Mouse (Mus musculus) layer of hippocampus, postnatal 10 days (tissue): ENCODE results near the gene Mtif3. TPM values are rescaled to one million over a fixed set of nuclear protein-coding genes. Genes with fewer than 3 reads are reported as not detected.
"Not testable (repeated sequence)": the region's sequence is repeated elsewhere in the genome, so short reads cannot be mapped to it uniquely, and the experiment has no call there.

Experiments
- DNase-seq, 2 experiments: peaks; one replicate each; pipeline ENCODE4 v3.0.0; 2021; ENCODE audit warnings: low spot score in 2 of 2
- total RNA-seq, 2 experiments: library from RNA; stranded (reverse); gene quantifications; 2 replicates each; pipeline ENCODE4 v1.2.3; 2021

Mtif3 gene
- total RNA-seq, 2 experiments from 2014 or later, result 15.5 to 17.8 TPM

- not testable (repeated sequence) for DNase-seq
These were observed 46.2 kb downstream of the Mtif3 start for GRCm38 (mm10) chr5:146917357-146917756.

DNA sequence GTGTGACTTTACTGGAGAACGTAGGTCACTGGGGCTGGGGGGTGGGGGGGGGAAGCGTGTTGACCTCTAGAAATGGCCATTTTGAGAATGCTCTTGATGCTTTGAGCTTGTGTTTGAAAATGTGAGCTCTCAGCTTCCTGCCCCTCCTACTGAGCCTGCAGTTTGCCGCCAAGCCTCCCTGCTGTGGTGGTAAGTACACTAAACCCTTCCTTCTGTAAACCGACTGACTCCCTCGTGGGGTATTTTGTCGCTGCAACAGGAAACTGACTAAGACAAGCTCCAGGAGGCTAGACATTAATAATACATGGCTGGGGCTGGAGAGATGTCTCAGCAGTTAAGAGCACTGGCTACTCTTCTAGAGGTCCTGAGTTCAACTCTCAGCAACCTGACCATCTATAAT, 46.8 kb downstream of the Mtif3 start:
- DNase-seq, result no peak

DNA sequence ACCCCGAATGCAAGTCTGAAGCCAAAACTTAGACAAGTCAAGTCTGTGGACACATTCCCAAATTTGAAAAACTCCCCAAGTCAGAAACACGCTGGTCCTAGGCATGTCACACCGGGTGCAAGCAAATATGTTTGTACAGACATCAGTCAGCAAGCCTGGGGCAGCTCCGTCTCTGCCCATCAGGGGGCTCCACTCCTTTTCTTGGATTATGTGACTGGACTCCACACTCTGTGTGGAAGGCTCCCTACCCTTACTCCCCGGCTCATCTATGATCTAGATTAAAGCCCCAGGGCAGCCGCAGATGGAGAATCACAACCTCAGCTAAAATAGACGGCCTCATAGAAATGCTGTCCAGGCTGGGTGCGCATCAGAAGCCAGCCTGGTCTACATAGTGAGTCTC, 47.3 kb downstream of the Mtif3 start:
- DNase-seq, result no peak

DNA sequence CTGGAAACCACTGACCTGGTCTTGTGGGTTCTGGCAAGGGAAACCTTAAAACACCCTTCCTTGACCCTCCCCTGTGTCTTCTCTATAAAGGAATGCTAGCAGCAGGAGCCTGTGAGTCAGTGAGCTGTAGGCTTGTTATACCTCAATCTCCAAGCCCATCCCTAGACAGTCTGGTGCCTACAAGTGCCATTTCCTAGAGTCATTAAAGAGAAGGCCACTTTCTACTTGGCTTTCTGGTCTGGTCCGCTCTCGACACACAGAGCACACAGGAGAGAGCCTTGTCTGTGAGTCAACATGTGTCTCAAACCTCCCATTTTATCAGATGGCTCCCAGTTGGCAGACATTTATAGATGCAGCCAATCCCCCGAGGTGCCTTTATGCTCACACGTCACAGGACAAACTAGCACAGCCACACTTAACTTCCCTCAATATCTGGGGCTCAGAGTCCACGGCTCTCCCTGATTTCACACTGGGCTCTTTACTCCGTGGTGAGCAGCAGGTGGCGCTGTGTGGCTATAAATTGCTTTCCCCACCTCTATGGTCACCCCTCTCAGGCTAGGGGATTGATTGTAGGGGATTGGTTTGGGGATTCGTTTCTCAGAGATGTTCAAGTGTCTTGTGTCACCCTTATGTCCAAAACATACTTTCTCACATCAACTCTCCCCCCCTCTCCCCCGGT, 49.4 kb downstream of the Mtif3 start:
- peak; percentile 78 to 85 for DNase-seq

DNA sequence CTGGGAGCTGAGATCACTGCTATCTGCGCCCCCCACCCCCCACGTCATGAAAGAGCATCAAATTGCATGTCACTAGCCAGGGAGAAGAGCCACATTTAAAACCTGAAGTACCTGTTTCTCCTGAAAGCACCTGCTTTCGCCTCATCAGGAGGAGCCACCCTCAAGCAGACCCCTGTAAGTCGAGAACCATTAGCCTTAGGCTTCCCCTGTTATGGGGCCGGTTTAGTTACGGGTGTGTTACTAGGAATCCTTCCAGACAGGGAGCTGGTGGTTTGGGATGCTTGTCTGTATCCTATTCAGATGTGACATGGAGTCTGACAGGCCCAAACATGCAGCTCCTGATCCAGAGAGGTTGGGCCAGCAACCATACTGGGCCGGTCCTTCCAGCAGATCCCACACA, 50.2 kb downstream of the Mtif3 start:
- no peak for DNase-seq

- no peak for DNase-seq
These were observed 51.4 kb downstream of the Mtif3 start for GRCm38 (mm10) chr5:146912206-146912605.

DNA sequence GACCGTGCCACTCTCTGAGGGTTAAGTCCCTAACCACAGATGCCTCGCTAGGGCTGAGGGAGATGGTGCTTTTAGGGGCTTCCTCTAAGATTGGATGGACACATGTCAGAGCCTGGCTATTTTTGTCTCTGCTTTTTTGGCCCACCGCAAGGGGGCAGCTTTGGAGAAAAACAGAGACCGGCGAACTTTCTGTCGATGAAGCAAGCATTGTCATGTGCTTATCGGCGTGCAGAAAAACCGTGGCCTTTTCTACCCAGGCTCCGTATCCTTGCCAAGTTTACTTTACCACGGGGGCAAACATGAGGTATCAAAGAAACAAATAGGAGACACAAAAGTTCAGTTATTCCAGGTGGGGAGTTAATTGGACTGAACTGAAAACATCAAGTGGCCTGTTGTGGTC, 55.0 kb downstream of the Mtif3 start:
- no peak for DNase-seq

DNA sequence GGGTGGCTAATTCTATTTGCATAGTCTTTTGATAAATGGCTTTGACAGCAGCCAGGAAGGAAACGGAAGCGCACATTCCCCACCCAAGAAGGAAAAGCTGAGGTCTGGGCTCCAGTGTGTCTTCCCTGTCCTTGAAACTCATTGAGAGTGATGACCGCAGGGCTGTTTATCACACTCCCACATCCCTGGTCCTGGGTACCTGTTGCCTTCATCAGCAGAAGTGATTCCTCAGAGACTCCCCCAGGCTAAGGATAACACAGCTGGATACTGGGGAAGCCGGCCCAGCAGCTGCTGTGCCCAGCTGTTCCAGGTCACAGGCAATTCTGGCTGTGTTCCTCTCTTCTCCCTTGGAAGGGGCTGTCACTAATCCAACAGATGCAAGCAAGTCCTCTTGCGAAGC, 56.1 kb downstream of the Mtif3 start:
- no peak for DNase-seq

DNA sequence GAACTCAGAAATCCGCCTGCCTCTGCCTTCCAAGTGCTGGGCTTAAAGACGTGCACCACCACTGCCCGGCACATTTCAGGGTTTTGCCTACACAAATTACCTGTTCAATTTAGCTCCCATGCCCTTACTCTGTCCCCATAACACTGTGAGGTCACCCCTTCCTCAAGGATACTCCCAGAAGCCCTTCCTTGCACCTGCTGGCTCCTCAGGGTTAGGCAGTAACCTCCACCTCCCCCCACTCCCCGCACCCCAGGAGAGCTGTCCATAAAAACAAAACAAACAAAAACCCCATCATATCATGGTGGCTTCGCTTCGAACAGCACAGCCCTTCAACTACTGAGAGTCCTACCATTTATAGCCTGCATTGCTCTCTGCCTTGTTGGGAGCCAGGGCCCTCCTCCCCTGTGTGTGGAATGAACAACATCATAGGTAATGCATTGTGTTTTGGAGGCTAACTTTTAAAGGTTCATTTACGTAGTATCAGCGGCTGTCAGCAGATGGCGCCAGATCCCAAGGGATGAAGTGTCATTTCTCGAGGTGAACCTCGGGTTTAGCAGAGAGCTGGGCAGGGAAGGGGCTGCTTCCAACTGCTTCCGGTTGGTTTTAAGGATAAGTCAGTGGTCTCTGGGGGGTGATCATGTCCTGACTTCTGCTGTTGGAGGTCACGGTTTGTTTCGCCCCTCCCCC, 58.0 kb downstream of the Mtif3 start:
- peak; percentile 86 for DNase-seq

GRCm38 (mm10) chr5:146904404-146904803, 59.2 kb downstream of the Mtif3 start:
- DNase-seq, result peak; percentile 82 to 86

Other genes with a start within 250 kb of the Mtif3 start
- 10 to 100 TPM; 64.4 to 67.3 TPM for gene Usp12, start 168.8 kb downstream of the Mtif3 start, total RNA-seq
- 100 to 1,000 TPM; 264 to 265 TPM for gene Rpl21, start 130.9 kb downstream of the Mtif3 start, total RNA-seq
- gene Rasl11a, start 118.7 kb downstream of the Mtif3 start, total RNA-seq, result 10 to 100 TPM; 17.6 to 21.7 TPM
- 10 to 100 TPM; 29.0 to 33.9 TPM for gene Gtf3a, start 15.1 kb downstream of the Mtif3 start, total RNA-seq
- gene Lnx2, start 112.8 kb upstream of the Mtif3 start, total RNA-seq, result 1 to 10 TPM; 6.5 to 8.9 TPM
- gene Polr1d, start 113.2 kb upstream of the Mtif3 start, total RNA-seq, result 10 to 100 TPM; 80.3 to 84.0 TPM
- gene Gsx1, start 224.9 kb upstream of the Mtif3 start, total RNA-seq, result 1 to 10 TPM; 1.4 to 1.6 TPM